Mouse (Mus musculus): ENCODE results near the gene Apba2. TPM values are rescaled to one million over a fixed set of nuclear protein-coding genes. Genes with fewer than 3 reads are reported as not detected.

Apba2 gene
- polyA plus RNA-seq, 1 experiment from 2014 or later = 1.1 TPM

DNA sequence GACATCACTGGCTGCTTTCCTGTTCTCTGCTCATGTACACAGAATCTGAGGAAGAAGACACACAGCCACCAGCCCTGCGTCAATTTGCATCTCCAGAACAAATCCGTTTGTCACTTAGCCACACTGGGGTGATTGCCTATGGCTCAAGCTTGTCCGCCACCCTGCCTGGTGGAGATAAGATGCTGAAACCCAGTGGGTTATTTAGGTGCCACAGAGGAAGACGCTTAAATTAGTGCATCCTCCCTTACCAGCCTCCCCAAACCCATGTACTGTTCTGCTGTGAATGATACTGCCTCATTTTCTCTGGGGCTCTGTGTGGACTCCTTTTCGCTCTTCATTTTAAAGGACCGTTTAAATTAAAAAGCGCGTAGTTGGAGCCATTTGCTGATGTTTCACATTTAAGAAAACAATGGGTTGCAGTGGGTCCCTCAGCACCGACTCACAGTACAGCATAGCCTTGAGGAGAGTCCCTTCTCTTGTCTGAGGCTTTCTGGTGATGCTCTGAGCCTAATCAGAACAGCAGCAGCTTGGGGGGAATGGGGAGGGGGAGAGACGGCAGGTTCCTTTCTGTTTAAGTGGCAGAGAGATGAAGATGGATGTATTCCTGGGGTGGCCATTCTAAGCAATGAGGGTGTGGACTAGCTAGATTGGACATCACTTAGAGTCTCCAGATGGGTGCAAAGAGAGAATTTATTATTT is 38.1 kb downstream of the Apba2 start:
- no peak for TF ChIP-seq CTCF (IDR thresholded peaks at IDR 0.05)
- no peak for TF ChIP-seq EP300 (IDR thresholded peaks at IDR 0.05)
- Histone ChIP-seq H3K4me3 (ENCODE audit: low read depth, low read length) (no peak overlapping the region), H3K27me3 (replicated peaks; ENCODE audit: insufficient read depth, low read length) (no peaks in the 10 kb centered on the region), H3K4me2 (replicated peaks; ENCODE audit: low read depth, low read length) (no peak overlapping the region), H3K27ac (ENCODE audit: low read length) (no peak overlapping the region), H3K36me3 (ENCODE audit: insufficient read depth, low read length) (no peaks in the 10 kb centered on the region), H3K9ac (replicated peaks; ENCODE audit: low read depth) (no peak overlapping the region), H3K9me3 (ENCODE audit: low read length) (no peaks in the 10 kb centered on the region), H3K4me1 (ENCODE audit: insufficient read depth, low read depth, low read length) (no peaks in the 10 kb centered on the region)
- no peak for ATAC-seq
- no peak for DNase-seq (ENCODE audit: low spot score)
- 52% methylated on average over 10 of the region's 10 CpGs for WGBS

DNA sequence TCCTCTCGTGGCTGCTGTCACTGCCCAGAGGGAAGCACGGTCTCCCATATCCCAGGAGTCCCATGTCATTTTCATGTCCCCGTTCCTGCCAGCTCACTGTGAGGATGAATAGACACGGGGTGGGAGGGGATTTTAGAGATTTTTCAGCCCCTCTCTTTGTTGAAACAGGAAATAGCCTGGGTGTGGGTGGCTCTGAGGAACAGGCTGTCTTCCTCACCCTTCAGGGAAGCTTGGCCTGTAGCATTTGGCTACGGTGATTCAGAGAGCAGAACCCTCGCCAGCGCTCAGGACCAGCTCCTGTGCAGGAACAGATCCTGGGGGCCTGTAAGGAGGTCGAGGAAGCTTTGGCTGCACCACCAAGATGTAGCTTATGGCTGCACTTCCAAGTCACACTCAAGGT is 45.3 kb downstream of the Apba2 start:
- H3K9ac ChIP-seq (replicated peaks; ENCODE audit: low read depth) = no peak overlapping the region
- TF ChIP-seq CTCF (IDR thresholded peaks at IDR 0.05) = no peak
- no peak for TF ChIP-seq EP300 (IDR thresholded peaks at IDR 0.05)
- no peak overlapping the region for H3K4me2 ChIP-seq (replicated peaks; ENCODE audit: low read depth, low read length)
- no peaks in the 10 kb centered on the region for H3K9me3 ChIP-seq (ENCODE audit: low read length)
- H3K4me1 ChIP-seq (ENCODE audit: insufficient read depth, low read depth, low read length) = no peaks in the 10 kb centered on the region
- ATAC-seq (no peak), DNase-seq (ENCODE audit: low spot score) (no peak)
- no peaks in the 10 kb centered on the region for H3K36me3 ChIP-seq (ENCODE audit: insufficient read depth, low read length)
- no peaks in the 10 kb centered on the region for H3K27me3 ChIP-seq (replicated peaks; ENCODE audit: insufficient read depth, low read length)
- no peak overlapping the region for H3K4me3 ChIP-seq (ENCODE audit: low read depth, low read length)
- H3K27ac ChIP-seq (ENCODE audit: low read length) = no peak overlapping the region
- WGBS = 61% methylated on average over 8 of the region's 8 CpGs

DNA sequence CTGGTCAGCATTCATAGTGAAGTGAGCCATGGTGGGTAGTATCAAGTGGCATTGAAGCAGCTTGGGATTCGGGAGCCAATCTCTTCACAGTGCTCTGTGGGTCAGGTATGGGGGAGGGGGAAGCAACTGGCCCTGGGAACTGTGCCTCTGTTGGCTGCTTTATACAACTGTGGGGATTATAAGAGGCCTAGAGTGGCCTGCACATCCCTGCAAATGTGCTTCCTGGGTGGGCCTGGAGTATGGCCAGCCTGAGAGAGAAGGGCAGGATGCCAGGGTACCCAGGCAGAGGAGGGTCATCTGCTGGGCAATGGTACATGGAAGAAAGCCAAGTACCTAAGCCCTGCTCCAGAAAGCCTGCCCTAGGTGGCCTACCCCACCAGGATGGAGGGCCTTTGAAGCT is 49.4 kb downstream of the Apba2 start:
- Histone ChIP-seq H3K9me3 (ENCODE audit: low read length) (no peaks in the 10 kb centered on the region), H3K36me3 (ENCODE audit: insufficient read depth, low read length) (no peaks in the 10 kb centered on the region), H3K4me1 (ENCODE audit: insufficient read depth, low read depth, low read length) (no peaks in the 10 kb centered on the region), H3K27ac (ENCODE audit: low read length) (no peak overlapping the region), H3K4me3 (ENCODE audit: low read depth, low read length) (no peak overlapping the region), H3K9ac (replicated peaks; ENCODE audit: low read depth) (no peak overlapping the region), H3K27me3 (replicated peaks; ENCODE audit: insufficient read depth, low read length) (no peaks in the 10 kb centered on the region), H3K4me2 (replicated peaks; ENCODE audit: low read depth, low read length) (no peak overlapping the region)
- no peak for ATAC-seq
- 53% methylated on average over 1 of the region's 1 CpGs for WGBS
- TF ChIP-seq CTCF (IDR thresholded peaks at IDR 0.05) (no peak), EP300 (IDR thresholded peaks at IDR 0.05) (no peak)
- no peak for DNase-seq (ENCODE audit: low spot score)

DNA sequence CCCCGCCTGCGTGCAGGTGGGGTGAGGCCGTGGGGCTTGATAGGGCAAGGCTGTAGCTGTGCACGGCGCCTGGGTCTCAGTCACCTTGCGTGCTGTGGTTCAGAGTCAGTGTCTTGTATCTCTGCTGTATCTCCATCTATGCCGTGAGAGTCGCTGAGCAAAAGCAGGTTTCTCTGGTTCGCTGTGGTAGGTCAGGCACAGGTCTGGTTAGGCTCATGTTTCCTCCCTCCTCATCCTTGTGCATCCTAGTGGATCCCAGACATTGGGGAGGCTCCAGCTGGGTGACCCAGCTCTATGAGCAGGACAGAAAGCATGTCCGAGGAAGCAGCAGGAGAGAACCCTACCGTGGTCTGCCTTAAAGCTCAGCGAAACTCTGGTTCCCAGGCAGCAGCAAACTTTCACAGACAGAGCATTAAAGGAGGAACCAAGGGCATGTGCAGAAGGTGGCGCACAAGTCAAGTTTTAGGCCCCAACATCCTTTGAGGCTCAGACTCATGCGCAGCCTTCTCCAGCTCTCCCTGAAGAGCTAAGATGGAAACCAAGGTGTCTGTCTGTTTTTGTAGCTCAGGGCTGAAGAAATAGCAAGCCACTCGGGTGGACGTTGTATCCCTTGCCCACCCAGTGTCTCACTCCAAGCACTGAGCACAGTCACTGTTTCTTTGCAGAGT is 51.2 kb downstream of the Apba2 start:
- no peak for ATAC-seq
- H3K4me2 ChIP-seq (replicated peaks; ENCODE audit: low read depth, low read length) = no peak overlapping the region
- WGBS = 77% methylated on average over 13 of the region's 16 CpGs
- DNase-seq (ENCODE audit: low spot score) = no peak
- H3K36me3 ChIP-seq (ENCODE audit: insufficient read depth, low read length) = no peaks in the 10 kb centered on the region
- no peaks in the 10 kb centered on the region for H3K4me1 ChIP-seq (ENCODE audit: insufficient read depth, low read depth, low read length)
- TF ChIP-seq EP300 (IDR thresholded peaks at IDR 0.05) = no peak
- TF ChIP-seq CTCF (IDR thresholded peaks at IDR 0.05) = peak; percentile 42
- H3K9ac ChIP-seq (replicated peaks; ENCODE audit: low read depth) = no peak overlapping the region
- no peak overlapping the region for H3K4me3 ChIP-seq (ENCODE audit: low read depth, low read length)
- H3K9me3 ChIP-seq (ENCODE audit: low read length) = no peaks in the 10 kb centered on the region
- no peak overlapping the region for H3K27ac ChIP-seq (ENCODE audit: low read length)
- H3K27me3 ChIP-seq (replicated peaks; ENCODE audit: insufficient read depth, low read length) = no peaks in the 10 kb centered on the region

DNA sequence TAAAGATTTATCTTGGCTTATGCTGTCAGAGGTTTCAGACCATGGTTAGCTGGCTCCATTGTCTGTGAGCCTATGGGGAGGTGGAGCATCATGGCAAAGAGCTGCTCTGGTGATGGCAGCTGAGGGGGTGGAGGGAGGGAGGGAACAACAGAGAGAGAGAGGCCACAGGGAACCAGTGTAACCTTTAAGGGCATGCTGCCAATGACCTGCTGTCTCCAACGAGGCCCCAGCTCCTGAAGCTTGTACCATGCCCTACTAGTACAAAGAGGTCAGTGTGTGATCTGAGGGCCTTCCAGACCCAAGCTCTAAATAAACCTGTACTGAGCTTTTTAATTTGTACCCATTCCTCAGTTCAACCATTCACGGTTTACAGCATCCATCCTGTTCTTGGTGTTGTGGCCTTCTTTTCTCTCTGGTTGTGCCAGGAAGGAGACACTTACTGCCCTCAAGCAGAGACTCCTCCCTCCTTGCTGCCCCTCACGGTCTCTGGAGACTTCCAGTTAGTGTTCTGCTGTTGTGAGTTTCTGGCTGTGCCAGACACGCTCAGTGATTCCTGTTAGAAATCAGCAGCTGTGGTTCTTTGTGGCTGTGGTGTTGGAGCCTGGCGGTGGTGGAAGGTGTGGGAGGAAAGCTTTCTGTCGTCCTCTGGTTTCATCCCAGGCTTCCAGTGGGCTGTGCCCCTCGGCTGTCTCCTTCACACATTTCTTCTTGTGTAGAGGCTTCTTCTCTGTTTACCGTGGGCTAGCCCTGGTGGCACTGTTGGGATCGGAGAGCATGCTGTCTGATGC is 60.4 kb downstream of the Apba2 start:
- no peak overlapping the region for H3K4me2 ChIP-seq (replicated peaks; ENCODE audit: low read depth, low read length)
- H3K9ac ChIP-seq (replicated peaks; ENCODE audit: low read depth) = no peak overlapping the region
- 63% methylated on average over 9 of the region's 9 CpGs for WGBS
- H3K27me3 ChIP-seq (replicated peaks; ENCODE audit: insufficient read depth, low read length) = no peaks in the 10 kb centered on the region
- H3K4me3 ChIP-seq (ENCODE audit: low read depth, low read length) = no peak overlapping the region
- TF ChIP-seq EP300 (IDR thresholded peaks at IDR 0.05) (no peak), CTCF (IDR thresholded peaks at IDR 0.05) (no peak)
- ATAC-seq (no peak), DNase-seq (ENCODE audit: low spot score) (no peak)
- no peaks in the 10 kb centered on the region for H3K36me3 ChIP-seq (ENCODE audit: insufficient read depth, low read length)
- H3K9me3 ChIP-seq (ENCODE audit: low read length) = no peaks in the 10 kb centered on the region
- H3K27ac ChIP-seq (ENCODE audit: low read length) = no peak overlapping the region
- no peaks in the 10 kb centered on the region for H3K4me1 ChIP-seq (ENCODE audit: insufficient read depth, low read depth, low read length)

DNA sequence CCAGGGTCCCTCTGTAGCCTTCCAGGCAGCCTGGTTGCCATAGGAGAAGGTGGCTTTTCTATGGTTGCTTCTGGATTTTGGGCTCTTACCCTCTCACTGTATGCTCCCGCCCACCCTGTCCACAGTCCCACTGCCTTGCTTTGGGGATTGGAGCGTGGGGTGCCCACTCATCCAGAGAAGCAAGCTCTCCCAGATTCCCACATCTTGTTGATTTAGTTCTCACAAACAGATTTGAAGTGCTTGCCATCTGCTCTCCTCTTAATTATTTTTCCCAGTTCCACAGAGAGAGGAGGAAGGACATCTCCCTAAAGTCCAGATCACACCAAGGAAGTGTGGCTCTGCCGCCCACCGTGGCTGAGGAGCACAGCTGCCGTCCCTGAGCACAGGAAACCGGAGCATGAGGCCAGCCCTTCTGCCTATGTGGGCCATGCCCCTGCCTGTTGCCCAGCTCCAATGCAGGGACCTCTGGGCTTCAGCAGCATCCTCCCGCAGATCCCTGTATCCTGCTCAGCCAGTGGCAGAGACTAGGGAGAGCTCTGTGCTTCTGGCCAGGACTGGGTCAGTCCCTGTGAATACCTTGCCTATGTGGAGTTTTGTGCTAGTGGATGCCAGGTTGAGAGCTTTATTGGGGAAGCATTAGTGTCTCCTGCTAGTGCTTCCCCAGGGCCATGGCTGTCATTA is 63.5 kb downstream of the Apba2 start:
- Histone ChIP-seq H3K36me3 (ENCODE audit: insufficient read depth, low read length) (no peaks in the 10 kb centered on the region), H3K9ac (replicated peaks; ENCODE audit: low read depth) (no peak overlapping the region), H3K27ac (ENCODE audit: low read length) (no peak overlapping the region), H3K4me3 (ENCODE audit: low read depth, low read length) (no peak overlapping the region), H3K4me2 (replicated peaks; ENCODE audit: low read depth, low read length) (no peak overlapping the region), H3K9me3 (ENCODE audit: low read length) (no peaks in the 10 kb centered on the region), H3K27me3 (replicated peaks; ENCODE audit: insufficient read depth, low read length) (no peaks in the 10 kb centered on the region), H3K4me1 (ENCODE audit: insufficient read depth, low read depth, low read length) (no peaks in the 10 kb centered on the region)
- TF ChIP-seq CTCF (IDR thresholded peaks at IDR 0.05) = no peak
- TF ChIP-seq EP300 (IDR thresholded peaks at IDR 0.05) = no peak
- WGBS = 63% methylated on average over 7 of the region's 7 CpGs
- no peak for ATAC-seq
- no peak for DNase-seq (ENCODE audit: low spot score)
